Mouse (Mus musculus) Patski (cell line): ENCODE measurements at regions not wholly inside any gene's neighbourhood (a gene's known extent, or its start where the extent isn't known, plus 50 kb on each side); places are given as distances from the start of the nearest gene placed in this dataset.
"Not testable (repeated sequence)": the region's sequence is repeated elsewhere in the genome, so short reads cannot be mapped to it uniquely, and the experiment has no call there.

Experiments
- ATAC-seq: fragments of 100-300 bp; one replicate; pipeline ENCODE4 v1.8.0; 2021
- CTCF ChIA-PET: fragments of 350-600 bp; sonication (Branson Sonifier 250); formaldehyde crosslinking; loops from one replicate; lab custom pipeline; 2022; ENCODE audit warnings: inconsistent platforms; lab: Charles Lee
- POLR2A ChIA-PET: fragments of 350-600 bp; sonication (Branson Sonifier 250); formaldehyde crosslinking; loops from one replicate; lab custom pipeline; 2022; ENCODE audit warnings: antibody characterized with exemption, inconsistent platforms; lab: Charles Lee
- DNase-seq: peaks from one replicate; pipeline ENCODE4 v3.0.0-alpha.2; 2011; ENCODE audit warnings: low read depth, low spot score
- H3K27me3 ChIP-seq: fragments of 371-371 bp; one replicate; pipeline ENCODE4 v1.5.1; 2021
- CTCF ChIP-seq: fragments of 100-300 bp; IDR thresholded peaks from one replicate; pipeline ENCODE4 v1.5.1; 2021
- in situ Hi-C: fragments of 300-500 bp; cut with MboI; formaldehyde crosslinking; loops from 3 replicates; pipeline ENCODE4 v1.11.1; 2018; ENCODE audit warnings: low pct_unique_long_range_greater_than_20kb, mixed read lengths

GRCm38 (mm10) chr13:79765437-79765838 is 1117.7 kb upstream of the Arrdc3 start:
- no peaks in the 10 kb centered on the region for H3K27me3 ChIP-seq
- in situ Hi-C loops, result no loop called here
- DNase-seq, result no peak
- ChIA-PET CTCF (no interaction called here), POLR2A (no interaction called here)
- no peak for ATAC-seq
- TF ChIP-seq CTCF, result no peak

GRCm38 (mm10) chr13:79784991-79785666 is 1098.1 kb upstream of the Arrdc3 start:
- CTCF ChIA-PET, result no interaction called here
- in situ Hi-C loops, result no loop called here
- ATAC-seq, result no peak
- POLR2A ChIA-PET, result no interaction called here
- no peak for DNase-seq
- H3K27me3 ChIP-seq, result no peaks in the 10 kb centered on the region
- TF ChIP-seq CTCF, result no peak

- ChIA-PET CTCF (no interaction called here), POLR2A (no interaction called here)
- no peaks in the 10 kb centered on the region for H3K27me3 ChIP-seq
- in situ Hi-C loops, result no loop called here
- TF ChIP-seq CTCF, result no peak
- DNase-seq (no peak), ATAC-seq (no peak)
Measured at GRCm38 (mm10) chr13:79801591-79801990, 1081.6 kb upstream of the Arrdc3 start.

- ATAC-seq (no peak), DNase-seq (no peak)
- no peaks in the 10 kb centered on the region for H3K27me3 ChIP-seq
- POLR2A ChIA-PET, result no interaction called here
- in situ Hi-C loops, result no loop called here
- CTCF ChIA-PET, result no interaction called here
- TF ChIP-seq CTCF, result no peak
Measured at GRCm38 (mm10) chr13:79835592-79835991, 1047.6 kb upstream of the Arrdc3 start.

- in situ Hi-C loops, result no loop called here
- DNase-seq (no peak), ATAC-seq (no peak)
- H3K27me3 ChIP-seq, result no peaks in the 10 kb centered on the region
- TF ChIP-seq CTCF, result no peak
- ChIA-PET CTCF (no interaction called here), POLR2A (interaction anchor here (0.7 kb wide), 1 partner anchor 11 kb away, joined by 4 read pairs; no protein-coding TSS in a partner anchor)
Measured at GRCm38 (mm10) chr13:79844800-79845199, 1038.4 kb upstream of the Arrdc3 start.

GRCm38 (mm10) chr13:79867501-79867900 is 1015.7 kb upstream of the Arrdc3 start:
- DNase-seq, POLR2A ChIA-PET, in situ Hi-C loops, CTCF ChIA-PET, H3K27me3 ChIP-seq, ATAC-seq: not testable (repeated sequence)

- POLR2A ChIA-PET, result no interaction called here
- no peak for ATAC-seq
- CTCF ChIA-PET, result no interaction called here
- DNase-seq, result no peak
- H3K27me3 ChIP-seq, result no peaks in the 10 kb centered on the region
- in situ Hi-C loops, result no loop called here
- TF ChIP-seq CTCF, result no peak
Measured at GRCm38 (mm10) chr13:79868481-79869225, 1014.5 kb upstream of the Arrdc3 start.

GRCm38 (mm10) chr13:79880136-79880535 is 1003.0 kb upstream of the Arrdc3 start:
- DNase-seq (no peak), ATAC-seq (no peak)
- H3K27me3 ChIP-seq, result no peaks in the 10 kb centered on the region
- in situ Hi-C loops, result no loop called here
- TF ChIP-seq CTCF, result no peak
- POLR2A ChIA-PET, result no interaction called here
- CTCF ChIA-PET, result no interaction called here

- TF ChIP-seq CTCF, result no peak
- no peak for DNase-seq
- in situ Hi-C loops, result no loop called here
- CTCF ChIA-PET, result no interaction called here
- ATAC-seq, result no peak
- POLR2A ChIA-PET, result no interaction called here
- no peaks in the 10 kb centered on the region for H3K27me3 ChIP-seq
Measured at GRCm38 (mm10) chr13:79885959-79886358, 997.2 kb upstream of the Arrdc3 start.

- ATAC-seq (no peak), DNase-seq (no peak)
- H3K27me3 ChIP-seq, result no peaks in the 10 kb centered on the region
- TF ChIP-seq CTCF, result no peak
- ChIA-PET POLR2A (no interaction called here), CTCF (no interaction called here)
- in situ Hi-C loops, result no loop called here
Measured at GRCm38 (mm10) chr13:79886361-79886760, 996.8 kb upstream of the Arrdc3 start.
